Mouse (Mus musculus) monocyte, adult 2 months (primary cell): ENCODE data around the gene Shld1.

Experiments used
- DNase-seq, 2 experiments: peaks; one replicate each; pipeline ENCODE4 v3.0.0; 2022; ENCODE audit warnings: low spot score in 2 of 2, low read depth in 1 of 2

Shld1 gene

DNA sequence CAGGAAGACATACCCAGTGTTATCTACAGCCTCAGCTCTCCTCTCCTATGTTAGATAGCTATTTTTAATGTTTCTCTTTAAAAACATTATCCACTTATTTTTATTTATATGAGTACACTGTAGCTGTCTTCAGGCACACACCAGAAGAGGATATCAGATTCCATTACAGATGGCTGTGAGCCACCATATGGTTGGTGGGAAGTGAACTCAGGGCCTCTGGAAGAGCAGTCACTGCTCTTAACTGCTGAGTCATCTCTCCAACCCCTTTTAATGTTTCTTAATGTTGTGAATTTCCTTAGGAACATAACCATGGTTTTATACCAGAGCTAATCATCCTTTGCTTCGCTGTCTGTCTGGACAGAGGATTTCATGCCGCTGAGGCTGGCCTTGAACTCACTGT is 35.1 kb downstream of the Shld1 start:
- DNase-seq: no peak

GRCm38 (mm10) chr2:132723958-132724431 is 37.3 kb downstream of the Shld1 start:
- no peak for DNase-seq

- no peak for DNase-seq
Observed at GRCm38 (mm10) chr2:132724561-132724960, 37.8 kb downstream of the Shld1 start.

DNA sequence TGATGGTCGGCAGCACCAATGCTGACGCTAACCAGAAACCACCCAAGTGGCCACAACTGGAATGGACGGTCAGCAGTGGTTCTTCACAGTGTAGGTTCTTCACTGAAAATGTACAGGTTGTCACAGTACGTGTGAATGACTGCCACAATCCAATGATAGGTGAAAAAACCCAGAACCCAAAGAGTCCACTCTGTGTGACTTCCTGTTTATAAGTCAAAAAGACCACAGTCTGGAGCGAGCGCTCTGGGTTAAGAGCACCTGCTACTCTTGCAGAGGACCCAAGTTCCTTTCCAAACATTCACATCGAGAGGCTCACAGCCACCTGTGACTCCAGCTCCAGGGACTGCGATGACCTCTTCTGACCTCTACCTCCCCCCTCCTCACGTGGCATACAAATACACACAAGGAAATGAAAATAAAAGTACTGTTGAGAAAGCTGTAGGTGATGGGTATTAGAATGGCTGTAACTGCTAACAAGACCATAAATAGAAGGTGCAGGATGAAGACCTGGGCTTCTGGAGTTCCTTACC is 38.7 kb downstream of the Shld1 start:
- no peak for DNase-seq

- DNase-seq: no peak
Observed at GRCm38 (mm10) chr2:132726156-132726555, 39.4 kb downstream of the Shld1 start.

GRCm38 (mm10) chr2:132732940-132733339 is 46.2 kb downstream of the Shld1 start:
- no peak for DNase-seq

DNA sequence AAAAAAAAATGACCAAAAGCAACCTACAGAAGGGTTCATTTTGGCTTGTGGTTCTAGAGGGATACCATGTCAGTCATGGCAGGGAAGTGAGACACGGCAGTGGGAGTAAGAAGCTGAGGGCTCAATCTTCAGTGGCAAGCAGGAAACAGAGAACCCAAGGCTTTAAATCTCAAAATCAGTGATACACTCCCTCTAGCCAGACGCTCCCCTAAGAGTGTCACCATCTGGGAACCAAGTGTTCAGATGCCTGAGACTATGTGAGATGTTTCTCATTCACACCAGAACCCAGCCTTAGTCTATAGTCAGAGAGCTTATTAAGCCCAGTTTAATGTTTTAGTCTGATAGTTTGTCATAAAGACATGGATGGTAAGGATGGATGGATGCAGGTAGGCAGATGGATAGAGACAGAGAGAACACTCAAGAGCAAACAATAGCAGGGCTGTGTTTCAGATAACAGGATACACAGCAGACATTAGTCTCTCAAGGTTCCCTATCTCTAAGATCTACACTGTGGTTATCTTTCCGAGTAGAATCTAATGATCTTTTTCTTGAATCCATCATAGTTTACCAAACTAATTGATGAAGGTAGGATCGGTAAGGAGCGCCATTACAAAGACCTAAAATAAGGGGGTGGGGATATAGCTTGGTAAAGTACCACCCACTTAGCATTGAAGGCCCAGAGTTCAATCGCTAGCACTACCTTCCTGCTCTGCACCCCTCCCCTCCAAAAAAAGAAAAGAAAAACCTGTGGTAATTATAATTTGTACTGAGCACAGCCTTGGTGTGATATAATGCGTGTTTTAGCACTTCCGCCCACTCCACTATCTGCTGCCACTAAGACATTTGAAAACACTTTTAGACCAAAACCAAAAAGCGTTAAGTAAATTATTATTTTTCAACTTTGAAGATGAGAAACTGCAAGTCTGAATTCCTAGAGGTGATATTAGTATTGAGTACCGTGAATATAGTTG is 47.2 kb downstream of the Shld1 start:
- DNase-seq: no peak

- no peak for DNase-seq
Observed at GRCm38 (mm10) chr2:132738816-132739432, 52.2 kb downstream of the Shld1 start.

- DNase-seq: no peak
Observed at GRCm38 (mm10) chr2:132741862-132742347, 55.2 kb downstream of the Shld1 start.

DNA sequence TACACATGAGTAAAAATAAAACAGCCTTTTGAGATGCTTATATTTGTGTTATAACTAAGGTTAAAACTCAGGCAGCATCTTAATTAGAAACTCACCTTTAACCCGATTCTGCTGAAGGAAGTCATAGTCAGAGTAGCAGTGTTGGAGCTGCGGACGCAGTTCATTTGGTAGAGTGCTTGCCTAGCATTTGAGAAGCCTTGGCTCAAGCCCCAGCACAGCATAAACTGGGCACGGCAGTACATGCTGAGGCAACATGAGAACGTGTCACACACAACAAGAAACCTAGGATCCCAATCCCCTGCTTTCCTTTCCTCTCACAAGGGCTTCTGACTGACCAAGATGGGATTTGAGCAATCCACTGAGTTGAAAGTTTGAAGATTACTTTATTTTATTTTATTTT is 58.1 kb downstream of the Shld1 start:
- no peak for DNase-seq

DNA sequence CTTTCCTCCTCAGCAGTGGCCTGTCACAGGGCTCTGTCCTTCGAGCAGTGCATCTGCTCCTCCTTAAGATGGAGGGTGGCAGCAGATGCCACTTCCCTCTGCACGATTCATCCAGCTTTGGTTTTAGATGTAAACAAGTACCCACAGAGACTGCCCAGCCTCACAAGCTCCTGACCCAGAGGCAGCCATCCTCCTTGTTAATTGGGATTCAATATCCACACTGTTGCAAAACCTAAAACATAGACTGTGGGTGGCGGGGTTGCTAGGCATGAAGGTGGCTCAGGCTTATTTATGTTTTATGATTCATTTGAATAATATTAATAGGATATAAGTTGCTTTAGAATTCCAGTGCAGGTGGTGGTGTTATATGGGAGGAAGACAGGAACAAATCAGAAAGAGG is 59.4 kb downstream of the Shld1 start:
- no peak for DNase-seq

DNA sequence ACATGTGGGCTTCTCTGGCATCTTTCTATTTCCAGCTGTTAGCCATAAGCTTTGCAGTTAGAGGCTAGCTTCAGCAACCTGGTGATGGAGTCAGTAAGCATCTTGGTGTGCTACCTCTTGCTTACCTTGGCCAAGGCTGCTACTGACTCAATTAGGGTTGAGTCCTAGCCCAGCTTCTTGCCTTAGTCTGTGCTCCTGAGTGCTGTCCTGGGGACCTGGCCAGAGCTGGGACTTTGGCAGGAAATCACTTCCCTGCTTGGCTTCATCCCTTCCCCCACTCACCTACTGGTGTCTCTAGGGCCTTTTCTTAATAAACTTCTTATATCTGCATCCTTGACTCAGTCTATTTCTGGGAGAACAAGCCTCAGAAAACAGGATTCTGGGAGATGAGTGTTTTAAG is 64.0 kb downstream of the Shld1 start:
- DNase-seq: no peak

- no peak for DNase-seq
Observed at GRCm38 (mm10) chr2:132751141-132752066, 64.7 kb downstream of the Shld1 start.

DNA sequence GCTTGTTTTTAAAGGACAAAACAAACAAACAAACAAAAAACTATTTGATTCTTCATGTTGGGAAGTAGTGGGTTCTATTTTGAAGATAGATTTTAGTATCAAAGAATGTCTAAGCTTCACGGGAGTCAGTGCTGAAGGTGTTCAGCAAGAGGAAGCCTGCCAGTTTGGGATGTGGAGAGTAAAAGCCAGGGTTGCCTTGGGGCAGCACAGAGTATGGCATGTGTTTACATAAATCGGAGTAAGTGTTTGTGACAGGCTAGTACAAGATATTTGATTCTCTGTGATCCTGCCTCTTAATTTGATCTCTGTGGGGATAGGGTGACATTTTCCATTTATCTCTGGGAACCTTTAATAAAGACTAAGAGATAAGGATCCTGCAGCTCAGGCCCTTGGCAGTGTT is 65.7 kb downstream of the Shld1 start:
- no peak for DNase-seq

- DNase-seq: no peak
Observed at GRCm38 (mm10) chr2:132753137-132753536, 66.4 kb downstream of the Shld1 start.

DNA sequence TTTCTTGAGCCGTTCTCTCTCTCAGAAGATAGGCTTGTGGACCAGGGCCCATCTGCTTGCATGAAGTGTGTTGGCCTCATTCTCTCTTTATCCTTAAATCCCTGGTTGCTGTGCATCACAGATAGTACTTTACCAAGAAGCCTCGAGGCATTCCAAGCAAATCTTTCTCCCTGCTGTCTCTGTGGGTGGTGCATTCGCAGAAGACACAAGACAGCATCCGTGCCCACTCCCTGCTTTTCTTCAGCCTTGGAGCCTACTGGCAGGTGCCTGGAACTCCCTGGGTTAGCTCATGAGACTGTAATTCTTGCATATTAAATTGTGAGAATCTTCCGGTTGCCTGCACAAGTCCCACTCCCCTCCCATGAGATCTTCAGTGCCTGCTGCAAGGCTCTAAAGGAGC is 71.2 kb downstream of the Shld1 start:
- no peak for DNase-seq

DNA sequence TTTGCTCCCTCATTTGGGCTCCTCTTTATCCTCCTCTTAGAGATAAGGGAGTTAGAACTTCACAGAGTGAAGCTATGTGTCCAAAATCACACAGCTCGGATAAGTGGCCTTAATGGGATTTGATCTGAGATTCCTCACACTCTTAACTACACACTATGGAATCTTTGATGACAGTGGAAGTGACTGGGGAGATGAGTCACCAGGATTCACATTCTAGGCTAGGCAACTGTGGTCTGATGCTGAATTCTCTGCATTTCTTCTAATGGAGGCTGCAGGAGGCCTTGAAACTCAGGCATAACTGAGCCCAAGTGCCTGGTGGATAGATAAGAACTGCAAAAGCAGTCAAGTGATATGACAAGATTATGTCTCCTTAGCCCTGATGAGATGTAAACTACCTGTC is 84.1 kb downstream of the Shld1 start:
- DNase-seq: no peak

DNA sequence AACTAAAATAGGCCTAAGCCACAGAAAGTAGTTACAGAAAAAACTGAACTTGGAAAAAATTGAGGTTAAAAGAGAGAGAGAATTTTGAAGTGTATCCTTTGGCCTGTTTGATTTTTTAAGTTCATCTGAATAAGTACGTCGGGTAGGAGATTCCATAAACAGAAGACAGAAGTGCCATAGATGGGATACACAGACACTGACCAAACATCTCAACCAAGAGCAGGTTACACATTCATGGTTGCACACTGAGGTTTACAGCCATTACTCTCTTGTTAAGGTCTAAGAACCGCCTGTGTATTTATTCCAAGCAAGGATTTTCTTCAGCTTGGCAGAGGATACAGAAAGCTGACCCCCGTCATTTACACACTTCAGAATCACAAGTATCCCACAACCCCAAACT is 94.2 kb downstream of the Shld1 start, which contains the start of gene Chgb:
TSS of gene Chgb (plus strand) at position 301 of the 400 bp plus-strand sequence.
- DNase-seq: no peak

GRCm38 (mm10) chr2:132781439-132782068 is 94.8 kb downstream of the Shld1 start:
- peak; percentile 6 to 17 for DNase-seq

GRCm38 (mm10) chr2:132784039-132784438 is 97.3 kb downstream of the Shld1 start:
- DNase-seq: no peak
